Mouse (Mus musculus): Measurements from ENCODE around the gene Nr4a2. TPM values are rescaled to one million over a fixed set of nuclear protein-coding genes. Genes with fewer than 3 reads are reported as not detected.

The Nr4a2 gene
- total and polyA plus RNA-seq, 3 experiments, result 0.82 to 2.3 (median 1.8) TPM

DNA sequence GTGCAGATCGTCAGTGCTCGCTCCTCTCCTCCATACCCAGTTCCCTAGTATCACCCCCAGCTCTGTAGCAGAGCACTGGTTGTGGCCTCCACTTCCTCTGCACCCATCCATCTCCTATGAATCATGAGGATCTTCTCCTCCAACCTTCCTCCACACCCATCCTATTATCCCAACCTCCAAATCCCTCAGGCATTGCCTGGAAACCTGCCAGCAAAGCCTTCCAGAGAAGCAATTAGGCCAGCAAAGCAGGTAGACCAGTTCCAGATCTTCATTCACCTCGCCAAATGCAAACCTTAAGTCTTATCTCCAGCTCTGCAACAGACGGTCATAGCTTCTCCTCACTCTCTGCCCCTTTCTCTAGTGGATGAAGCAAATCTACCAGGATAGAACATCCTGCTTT is 26.0 kb upstream of the Nr4a2 start:
- no peak overlapping the region for H3K4me2 ChIP-seq (ENCODE audit: insufficient read depth, low read depth, poor library complexity, severe bottlenecking)
- no peaks in the 10 kb centered on the region for H3K9me3 ChIP-seq (replicated peaks; ENCODE audit: low read length)
- no peak overlapping the region for H3K4me3 ChIP-seq (replicated peaks in 1 of 3; ENCODE audit: low read depth in 2 of 3, low read length in 2 of 3, poor library complexity in 1 of 3)
- in situ Hi-C loops (cut with MboI; ENCODE audit: low pct_ligation_motif_present, low pct_unique_long_range_greater_than_20kb, low sequenced_read_pairs) (no loop called here), dilution Hi-C loops (cut with MboI; ENCODE audit: extremely low pct_ligation_motif_present, extremely low pct_unique_long_range_greater_than_20kb, low sequenced_read_pairs) (no loop called here)
- no peak overlapping the region for H3K27ac ChIP-seq (ENCODE audit: insufficient read depth, low read depth)
- no peaks in the 10 kb centered on the region for H3K79me2 ChIP-seq (replicated peaks; ENCODE audit: control insufficient read depth, extremely low read depth, insufficient read depth, poor library complexity, severe bottlenecking)
- H3K4me1 ChIP-seq (ENCODE audit: control insufficient read depth in 1 of 2, insufficient read depth in 2 of 2), result no peaks in the 10 kb centered on the region
- H3K9ac ChIP-seq (ENCODE audit: insufficient read depth, low read depth), result no peak overlapping the region
- no peaks in the 10 kb centered on the region for H3K36me3 ChIP-seq (replicated peaks in 1 of 2; ENCODE audit: control insufficient read depth in 1 of 2, insufficient read depth in 1 of 2, low read length in 1 of 2)
- DNase-seq (ENCODE audit: extremely low read depth), result no peak
- H3K27me3 ChIP-seq (replicated peaks), result no peaks in the 10 kb centered on the region
- TF ChIP-seq POLR2A (IDR thresholded peaks at IDR 0.05; ENCODE audit: low read depth, low read length), result no peak
- TF ChIP-seq MAZ (IDR thresholded peaks at IDR 0.05; ENCODE audit: low read depth, low read length), result no peak
- TF ChIP-seq ZNF384 (IDR thresholded peaks at IDR 0.05; ENCODE audit: low read depth, low read length), result no peak
- no peak for TF ChIP-seq CHD2 (IDR thresholded peaks at IDR 0.05; ENCODE audit: low read length)
- TF ChIP-seq USF2 (conservative IDR thresholded peaks at IDR 0.05; ENCODE audit: low read depth, low read length), result no peak
- TF ChIP-seq TCF12 (IDR thresholded peaks at IDR 0.05; ENCODE audit: low read depth, low read length), result no peak
- TF ChIP-seq ZKSCAN1 (IDR thresholded peaks at IDR 0.05; ENCODE audit: borderline replicate concordance, low read depth, low read length), result no peak
- no peak for TF ChIP-seq USF1 (IDR thresholded peaks at IDR 0.05; ENCODE audit: low read depth, low read length)
- no peak for TF ChIP-seq NELFE (IDR thresholded peaks at IDR 0.05; ENCODE audit: low read depth, low read length)
- TF ChIP-seq JUN (IDR thresholded peaks at IDR 0.05; ENCODE audit: insufficient read depth, low read depth, low read length), result no peak

DNA sequence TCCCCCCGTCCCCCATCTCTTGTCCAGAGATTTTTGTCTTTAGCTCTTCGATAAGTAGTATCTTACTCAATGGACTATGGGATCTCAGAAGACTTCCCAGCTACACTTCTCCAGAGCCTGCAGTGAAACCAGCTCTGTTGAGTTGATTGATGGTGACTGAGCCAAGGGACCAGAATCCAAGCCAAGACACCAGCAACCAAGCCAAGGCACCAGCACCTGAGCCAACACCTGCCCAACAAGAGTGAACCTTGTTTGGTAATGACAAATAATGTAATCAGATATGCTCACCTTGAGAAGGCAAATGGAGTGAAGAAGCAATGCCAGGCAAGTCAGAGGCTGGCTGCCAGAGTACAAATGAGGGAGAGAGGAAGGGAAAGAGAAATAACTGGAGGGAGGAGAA is 24.4 kb upstream of the Nr4a2 start:
- Histone ChIP-seq H3K4me1 (ENCODE audit: control insufficient read depth in 1 of 2, insufficient read depth in 2 of 2) (no peaks in the 10 kb centered on the region), H3K9ac (ENCODE audit: insufficient read depth, low read depth) (no peak overlapping the region), H3K79me2 (replicated peaks; ENCODE audit: control insufficient read depth, extremely low read depth, insufficient read depth, poor library complexity, severe bottlenecking) (no peaks in the 10 kb centered on the region), H3K27ac (ENCODE audit: insufficient read depth, low read depth) (no peak overlapping the region), H3K27me3 (replicated peaks) (no peaks in the 10 kb centered on the region), H3K4me3 (replicated peaks in 1 of 3; ENCODE audit: low read depth in 2 of 3, low read length in 2 of 3, poor library complexity in 1 of 3) (no peak overlapping the region), H3K36me3 (replicated peaks in 1 of 2; ENCODE audit: control insufficient read depth in 1 of 2, insufficient read depth in 1 of 2, low read length in 1 of 2) (no peaks in the 10 kb centered on the region), H3K4me2 (ENCODE audit: insufficient read depth, low read depth, poor library complexity, severe bottlenecking) (no peak overlapping the region), H3K9me3 (replicated peaks; ENCODE audit: low read length) (no peaks in the 10 kb centered on the region)
- TF ChIP-seq NRF1 (IDR thresholded peaks at IDR 0.05; ENCODE audit: low read depth, low read length), result no peak
- TF ChIP-seq RAD21 (IDR thresholded peaks at IDR 0.05; ENCODE audit: low read depth, low read length), result no peak
- TF ChIP-seq TBP (conservative IDR thresholded peaks at IDR 0.05; ENCODE audit: low read depth, low read length), result no peak
- dilution Hi-C loops (cut with MboI; ENCODE audit: extremely low pct_ligation_motif_present, extremely low pct_unique_long_range_greater_than_20kb, low sequenced_read_pairs) (no loop called here), in situ Hi-C loops (cut with MboI; ENCODE audit: low pct_ligation_motif_present, low pct_unique_long_range_greater_than_20kb, low sequenced_read_pairs) (no loop called here)
- DNase-seq (ENCODE audit: extremely low read depth), result no peak

DNA sequence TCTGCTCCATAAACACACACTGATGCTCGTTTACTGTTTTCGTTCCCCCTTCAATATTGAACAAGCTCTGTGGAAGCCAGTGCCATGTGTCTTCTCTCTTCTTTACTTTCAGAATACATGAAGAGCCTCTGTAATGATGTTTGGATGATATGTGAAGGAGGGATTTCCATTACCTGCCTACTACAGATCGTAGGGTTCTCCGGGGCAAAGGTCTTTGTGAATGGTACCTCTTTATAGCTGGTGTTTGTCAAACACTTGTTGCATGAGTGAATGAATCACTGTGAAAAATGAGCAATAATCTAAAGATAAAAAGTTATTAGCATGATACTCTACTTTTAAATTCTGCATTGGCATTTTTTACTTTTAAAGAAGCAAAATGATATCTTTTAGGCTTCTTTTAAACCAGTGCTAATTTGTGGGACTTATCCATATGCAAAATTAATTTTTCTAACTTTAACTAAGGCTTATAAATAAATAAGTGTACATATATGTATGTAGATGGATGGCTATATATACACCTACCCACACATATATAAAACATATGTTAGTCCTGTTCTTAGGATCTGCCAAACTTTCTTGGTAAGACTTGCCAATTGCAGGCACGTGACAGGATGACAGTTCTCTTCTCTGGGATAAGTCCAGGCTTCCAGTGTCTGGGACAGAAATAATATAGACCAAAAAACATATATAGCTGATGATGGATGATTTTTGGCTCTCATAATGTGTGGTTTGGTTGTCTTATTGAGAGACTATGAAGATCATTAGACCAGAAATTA is 22.0 kb upstream of the Nr4a2 start:
- no peak for DNase-seq (ENCODE audit: extremely low read depth)
- Histone ChIP-seq H3K36me3 (replicated peaks in 1 of 2; ENCODE audit: control insufficient read depth in 1 of 2, insufficient read depth in 1 of 2, low read length in 1 of 2) (no peaks in the 10 kb centered on the region), H3K4me3 (replicated peaks in 1 of 3; ENCODE audit: low read depth in 2 of 3, low read length in 2 of 3, poor library complexity in 1 of 3) (no peak overlapping the region), H3K4me1 (ENCODE audit: control insufficient read depth in 1 of 2, insufficient read depth in 2 of 2) (no peaks in the 10 kb centered on the region), H3K9me3 (replicated peaks; ENCODE audit: low read length) (no peaks in the 10 kb centered on the region), H3K4me2 (ENCODE audit: insufficient read depth, low read depth, poor library complexity, severe bottlenecking) (no peak overlapping the region), H3K27ac (ENCODE audit: insufficient read depth, low read depth) (no peak overlapping the region), H3K27me3 (replicated peaks) (no peaks in the 10 kb centered on the region), H3K79me2 (replicated peaks; ENCODE audit: control insufficient read depth, extremely low read depth, insufficient read depth, poor library complexity, severe bottlenecking) (no peaks in the 10 kb centered on the region), H3K9ac (ENCODE audit: insufficient read depth, low read depth) (no peak overlapping the region)
- in situ Hi-C loops (cut with MboI; ENCODE audit: low pct_ligation_motif_present, low pct_unique_long_range_greater_than_20kb, low sequenced_read_pairs), result no loop called here
- TF ChIP-seq TBP (conservative IDR thresholded peaks at IDR 0.05; ENCODE audit: low read depth, low read length), result no peak
- dilution Hi-C loops (cut with MboI; ENCODE audit: extremely low pct_ligation_motif_present, extremely low pct_unique_long_range_greater_than_20kb, low sequenced_read_pairs), result no loop called here

Measured in CH12.LX (cell line).